Mouse (Mus musculus): ENCODE measurements at regions not wholly inside any gene's neighbourhood (a gene's known extent, or its start where the extent isn't known, plus 50 kb on each side); places are given as distances from the start of the nearest gene placed in this dataset.

GRCm38 (mm10) chr7:110698211-110699153 lies 69.5 kb upstream of the Ampd3 start:
- ATAC-seq (ENCODE audit: insufficient number of reproducible peaks, insufficient read depth, low FRiP score, low read depth): no peak
- H3K4me3 ChIP-seq (ENCODE audit: control insufficient read depth in 1 of 2, insufficient read depth in 1 of 2, low read depth in 1 of 2, low read length in 2 of 2): no peak overlapping the region
- no peaks in the 10 kb centered on the region for H3K36me3 ChIP-seq (ENCODE audit: control insufficient read depth, insufficient read depth, low read length)
- no peaks in the 10 kb centered on the region for H3K9me3 ChIP-seq (ENCODE audit: control insufficient read depth, low read length)
- WGBS: 78% methylated on average over 17 of the region's 17 CpGs
- no peaks in the 10 kb centered on the region for H3K27me3 ChIP-seq (ENCODE audit: control insufficient read depth, insufficient read depth, low read length)
- no peaks in the 10 kb centered on the region; a peak in 1 of 4 replicates for H3K4me1 ChIP-seq (ENCODE audit: control insufficient read depth in 2 of 2, insufficient read depth in 2 of 2, low read length in 2 of 2)
- no peak overlapping the region for H3K4me2 ChIP-seq (ENCODE audit: low read length)
- H3K9ac ChIP-seq (ENCODE audit: low read length): no peak overlapping the region
- no peak overlapping the region for H3K27ac ChIP-seq (replicated peaks in 1 of 2; ENCODE audit: control insufficient read depth in 1 of 2, insufficient read depth in 1 of 2, low read depth in 2 of 2, low read length in 2 of 2)

DNA sequence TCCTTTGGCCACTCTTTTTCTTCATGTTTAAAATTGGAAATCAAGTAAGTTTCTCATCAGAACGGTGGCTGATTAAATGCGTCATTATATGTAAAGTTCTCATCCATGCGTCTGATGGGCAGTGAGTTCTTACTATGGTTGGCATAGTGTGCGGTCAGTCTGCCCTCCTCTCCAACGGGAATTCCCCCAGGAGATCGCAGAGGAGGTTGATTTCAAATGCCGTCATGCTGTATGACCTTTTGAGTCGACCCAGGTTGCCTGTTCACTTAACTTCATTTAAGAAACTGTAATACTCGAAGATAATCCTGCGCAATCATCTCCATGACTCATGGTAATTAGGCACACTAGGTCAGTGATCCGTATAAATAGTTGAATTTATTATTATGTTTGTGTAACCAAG lies 68.4 kb upstream of the Ampd3 start:
- H3K9me3 ChIP-seq (ENCODE audit: control insufficient read depth, low read length): no peaks in the 10 kb centered on the region
- WGBS: 80% methylated on average over 11 of the region's 11 CpGs
- no peak for ATAC-seq (ENCODE audit: insufficient number of reproducible peaks, insufficient read depth, low FRiP score, low read depth)
- no peak overlapping the region for H3K9ac ChIP-seq (ENCODE audit: low read length)
- H3K4me3 ChIP-seq (ENCODE audit: control insufficient read depth in 1 of 2, insufficient read depth in 1 of 2, low read depth in 1 of 2, low read length in 2 of 2): no peak overlapping the region
- no peaks in the 10 kb centered on the region for H3K36me3 ChIP-seq (ENCODE audit: control insufficient read depth, insufficient read depth, low read length)
- no peaks in the 10 kb centered on the region for H3K27me3 ChIP-seq (ENCODE audit: control insufficient read depth, insufficient read depth, low read length)
- no peak overlapping the region for H3K4me2 ChIP-seq (ENCODE audit: low read length)
- no peaks in the 10 kb centered on the region; a peak in 1 of 4 replicates for H3K4me1 ChIP-seq (ENCODE audit: control insufficient read depth in 2 of 2, insufficient read depth in 2 of 2, low read length in 2 of 2)
- no peak overlapping the region for H3K27ac ChIP-seq (replicated peaks in 1 of 2; ENCODE audit: control insufficient read depth in 1 of 2, insufficient read depth in 1 of 2, low read depth in 2 of 2, low read length in 2 of 2)

DNA sequence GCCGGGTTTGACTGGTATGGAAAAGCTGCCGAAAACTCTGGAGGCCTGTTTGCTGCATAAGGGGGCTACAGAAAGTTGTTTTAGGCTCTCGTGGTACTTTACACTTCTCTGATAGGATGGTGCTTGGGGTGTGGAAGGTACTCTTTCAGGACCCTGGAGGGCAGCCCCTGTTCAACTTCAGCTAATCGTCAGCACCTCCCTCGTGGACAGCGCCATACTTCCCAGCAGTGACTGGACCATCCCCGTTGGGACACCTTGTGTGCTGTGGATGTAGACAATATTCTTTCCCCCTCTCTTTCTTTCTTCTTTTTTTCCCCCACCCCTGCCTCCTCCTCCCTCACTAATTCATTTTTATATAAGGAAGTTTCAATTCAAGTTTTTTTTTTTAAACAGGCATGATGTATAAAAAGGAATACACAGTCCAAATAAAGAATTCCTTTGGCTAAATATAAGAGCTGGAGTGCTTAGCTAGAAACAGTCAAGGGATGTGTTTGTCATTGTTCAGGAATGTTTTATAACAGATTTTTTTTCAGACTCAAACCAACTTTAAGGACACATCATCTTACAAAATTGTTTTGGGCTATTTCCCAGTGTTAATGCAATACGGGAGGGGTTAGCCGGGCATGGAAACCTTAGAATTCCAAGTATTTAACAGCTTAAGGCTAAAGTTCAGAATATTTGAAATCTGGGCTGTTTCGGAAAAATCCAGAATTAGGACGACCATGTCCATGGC lies 66.2 kb upstream of the Ampd3 start:
- Histone ChIP-seq H3K9me3 (ENCODE audit: control insufficient read depth, low read length) (no peaks in the 10 kb centered on the region), H3K4me1 (ENCODE audit: control insufficient read depth in 2 of 2, insufficient read depth in 2 of 2, low read length in 2 of 2) (peaks cover 0 to 7% of the 10 kb centered on the region in 2 experiments; a peak in 2 of 4 replicates), H3K27me3 (ENCODE audit: control insufficient read depth, insufficient read depth, low read length) (no peaks in the 10 kb centered on the region), H3K4me2 (ENCODE audit: low read length) (no peak overlapping the region), H3K9ac (ENCODE audit: low read length) (no peak overlapping the region), H3K36me3 (ENCODE audit: control insufficient read depth, insufficient read depth, low read length) (no peaks in the 10 kb centered on the region), H3K4me3 (ENCODE audit: control insufficient read depth in 1 of 2, insufficient read depth in 1 of 2, low read depth in 1 of 2, low read length in 2 of 2) (no peak overlapping the region), H3K27ac (replicated peaks in 1 of 2; ENCODE audit: control insufficient read depth in 1 of 2, insufficient read depth in 1 of 2, low read depth in 2 of 2, low read length in 2 of 2) (no peak overlapping the region)
- 52% methylated on average over 11 of the region's 11 CpGs for WGBS
- ATAC-seq (ENCODE audit: insufficient number of reproducible peaks, insufficient read depth, low FRiP score, low read depth): no peak

DNA sequence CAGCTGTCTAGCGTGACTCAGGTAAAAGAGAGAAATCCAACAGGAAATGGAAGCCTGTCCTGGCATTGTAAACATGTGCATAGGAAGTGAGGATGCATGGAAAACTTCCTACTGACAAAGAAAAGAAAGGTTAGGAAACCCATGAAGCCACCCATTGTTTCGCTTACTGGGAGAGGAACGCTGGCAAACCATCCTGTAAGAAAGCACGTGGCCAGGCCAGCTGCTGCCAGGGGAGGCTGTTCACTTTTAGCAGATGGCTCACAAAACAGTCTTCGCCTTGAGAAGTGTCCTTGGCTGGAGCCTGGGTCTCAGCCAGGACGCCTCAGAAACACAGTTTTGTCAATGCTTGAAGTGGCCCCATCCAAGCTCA lies 65.6 kb upstream of the Ampd3 start:
- H3K36me3 ChIP-seq (ENCODE audit: control insufficient read depth, insufficient read depth, low read length): no peaks in the 10 kb centered on the region
- H3K9ac ChIP-seq (ENCODE audit: low read length): no peak overlapping the region
- 63% methylated on average over 6 of the region's 6 CpGs for WGBS
- no peak overlapping the region for H3K4me3 ChIP-seq (ENCODE audit: control insufficient read depth in 1 of 2, insufficient read depth in 1 of 2, low read depth in 1 of 2, low read length in 2 of 2)
- no peak for ATAC-seq (ENCODE audit: insufficient number of reproducible peaks, insufficient read depth, low FRiP score, low read depth)
- peaks cover 5 to 9% of the 10 kb centered on the region in 2 experiments; a peak in 2 of 4 replicates for H3K4me1 ChIP-seq (ENCODE audit: control insufficient read depth in 2 of 2, insufficient read depth in 2 of 2, low read length in 2 of 2)
- no peaks in the 10 kb centered on the region for H3K9me3 ChIP-seq (ENCODE audit: control insufficient read depth, low read length)
- H3K27me3 ChIP-seq (ENCODE audit: control insufficient read depth, insufficient read depth, low read length): no peaks in the 10 kb centered on the region
- no peak overlapping the region for H3K4me2 ChIP-seq (ENCODE audit: low read length)
- no peak overlapping the region for H3K27ac ChIP-seq (replicated peaks in 1 of 2; ENCODE audit: control insufficient read depth in 1 of 2, insufficient read depth in 1 of 2, low read depth in 2 of 2, low read length in 2 of 2)

- H3K4me1 ChIP-seq (ENCODE audit: control insufficient read depth in 2 of 2, insufficient read depth in 2 of 2, low read length in 2 of 2): peaks cover 7 to 17% of the 10 kb centered on the region in 2 experiments; a peak in 2 of 4 replicates
- H3K27ac ChIP-seq (replicated peaks in 1 of 2; ENCODE audit: control insufficient read depth in 1 of 2, insufficient read depth in 1 of 2, low read depth in 2 of 2, low read length in 2 of 2): no peak overlapping the region
- H3K9me3 ChIP-seq (ENCODE audit: control insufficient read depth, low read length): no peaks in the 10 kb centered on the region
- no peak overlapping the region for H3K9ac ChIP-seq (ENCODE audit: low read length)
- WGBS: 58% methylated on average over 6 of the region's 6 CpGs
- no peak overlapping the region for H3K4me2 ChIP-seq (ENCODE audit: low read length)
- no peaks in the 10 kb centered on the region for H3K36me3 ChIP-seq (ENCODE audit: control insufficient read depth, insufficient read depth, low read length)
- ATAC-seq (ENCODE audit: insufficient number of reproducible peaks, insufficient read depth, low FRiP score, low read depth): no peak
- no peaks in the 10 kb centered on the region for H3K27me3 ChIP-seq (ENCODE audit: control insufficient read depth, insufficient read depth, low read length)
- H3K4me3 ChIP-seq (ENCODE audit: control insufficient read depth in 1 of 2, insufficient read depth in 1 of 2, low read depth in 1 of 2, low read length in 2 of 2): no peak overlapping the region
These were observed 62.5 kb upstream of the Ampd3 start for GRCm38 (mm10) chr7:110705311-110706000.

DNA sequence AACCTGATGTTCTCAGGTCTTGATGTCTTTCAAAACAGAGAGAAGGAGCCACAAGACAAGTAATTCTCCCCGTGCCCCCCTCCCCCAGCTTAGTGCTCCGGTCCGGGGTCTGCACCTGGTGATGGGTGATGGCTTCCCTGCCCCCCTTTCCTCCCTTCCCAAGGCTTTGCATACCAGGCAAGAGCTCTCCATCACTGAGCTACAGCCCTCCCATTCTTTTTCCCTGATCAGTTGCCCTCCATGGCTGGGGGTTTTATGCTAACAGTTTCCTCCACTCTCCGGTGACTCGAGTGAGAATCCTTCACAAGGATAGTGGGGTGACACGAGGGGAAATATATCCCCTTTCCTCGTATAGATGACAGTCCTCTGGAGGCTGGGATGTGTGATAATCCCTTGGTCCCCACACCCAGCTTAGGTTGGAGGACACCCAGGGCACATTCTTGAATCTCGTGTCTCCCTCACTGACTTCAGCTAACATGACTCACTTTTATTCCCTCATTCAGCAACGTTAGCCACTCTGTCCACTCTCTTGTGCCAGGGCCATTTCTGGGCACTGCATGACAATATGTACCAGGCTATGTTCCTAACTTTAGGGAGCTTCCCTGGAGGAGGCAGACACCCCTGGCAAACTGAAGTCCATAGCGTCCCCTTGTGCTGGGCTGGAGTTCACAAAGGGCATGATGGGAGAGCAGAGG lies 61.9 kb upstream of the Ampd3 start:
- Histone ChIP-seq H3K4me2 (ENCODE audit: low read length) (no peak overlapping the region), H3K4me3 (ENCODE audit: control insufficient read depth in 1 of 2, insufficient read depth in 1 of 2, low read depth in 1 of 2, low read length in 2 of 2) (no peak overlapping the region), H3K27ac (replicated peaks in 1 of 2; ENCODE audit: control insufficient read depth in 1 of 2, insufficient read depth in 1 of 2, low read depth in 2 of 2, low read length in 2 of 2) (no peak overlapping the region), H3K9ac (ENCODE audit: low read length) (no peak overlapping the region), H3K9me3 (ENCODE audit: control insufficient read depth, low read length) (peaks cover 5% of the 10 kb centered on the region; the same call in 1 of the 2 replicates), H3K27me3 (ENCODE audit: control insufficient read depth, insufficient read depth, low read length) (no peaks in the 10 kb centered on the region), H3K4me1 (ENCODE audit: control insufficient read depth in 2 of 2, insufficient read depth in 2 of 2, low read length in 2 of 2) (peaks cover 7 to 17% of the 10 kb centered on the region in 2 experiments; a peak in 2 of 4 replicates), H3K36me3 (ENCODE audit: control insufficient read depth, insufficient read depth, low read length) (no peaks in the 10 kb centered on the region)
- WGBS: 73% methylated on average over 10 of the region's 10 CpGs
- no peak for ATAC-seq (ENCODE audit: insufficient number of reproducible peaks, insufficient read depth, low FRiP score, low read depth)

GRCm38 (mm10) chr7:110706696-110707087 lies 61.3 kb upstream of the Ampd3 start:
- Histone ChIP-seq H3K9ac (ENCODE audit: low read length) (no peak overlapping the region), H3K9me3 (ENCODE audit: control insufficient read depth, low read length) (peaks cover 11% of the 10 kb centered on the region; the same call in 1 of the 2 replicates), H3K4me3 (ENCODE audit: control insufficient read depth in 1 of 2, insufficient read depth in 1 of 2, low read depth in 1 of 2, low read length in 2 of 2) (no peak overlapping the region), H3K27me3 (ENCODE audit: control insufficient read depth, insufficient read depth, low read length) (no peaks in the 10 kb centered on the region), H3K36me3 (ENCODE audit: control insufficient read depth, insufficient read depth, low read length) (no peaks in the 10 kb centered on the region), H3K4me1 (ENCODE audit: control insufficient read depth in 2 of 2, insufficient read depth in 2 of 2, low read length in 2 of 2) (peaks cover 7 to 17% of the 10 kb centered on the region in 2 experiments; a peak in 2 of 4 replicates), H3K27ac (replicated peaks in 1 of 2; ENCODE audit: control insufficient read depth in 1 of 2, insufficient read depth in 1 of 2, low read depth in 2 of 2, low read length in 2 of 2) (no peak overlapping the region), H3K4me2 (ENCODE audit: low read length) (no peak overlapping the region)
- 39% methylated on average over 10 of the region's 10 CpGs for WGBS
- no peak for ATAC-seq (ENCODE audit: insufficient number of reproducible peaks, insufficient read depth, low FRiP score, low read depth)

Data from heart, embryonic 14.5 days (tissue).